Mouse (Mus musculus) myocyte (in vitro differentiated cells): Measurements from ENCODE around the gene Klhdc3. TPM values are rescaled to one million over a fixed set of nuclear protein-coding genes. Genes with fewer than 3 reads are reported as not detected.

Source experiments
- H3K27me3 ChIP-seq: one replicate; pipeline ENCODE4 v1.6.1; 2011; ENCODE audit not compliant: control insufficient read depth, insufficient read depth, insufficient read length
- H3K36me3 ChIP-seq: one replicate; pipeline ENCODE4 v1.6.1; 2011; ENCODE audit not compliant: control insufficient read depth, insufficient read depth
- H3K4me2 ChIP-seq: one replicate; pipeline ENCODE4 v1.6.1; 2011; ENCODE audit warnings: low read depth, control low read depth
- H3K4me3 ChIP-seq: one replicate; pipeline ENCODE4 v1.5.1; 2011; ENCODE audit warnings: mild to moderate bottlenecking, control low read depth, moderate library complexity
- H3K79me2 ChIP-seq: one replicate; pipeline ENCODE4 v1.6.1; 2011; ENCODE audit not compliant: control insufficient read depth, insufficient read depth
- H3ac ChIP-seq: one replicate; pipeline ENCODE4 v1.6.1; 2011; ENCODE audit not compliant: control insufficient read depth, insufficient read length
- CEBPB ChIP-seq: IDR thresholded peaks from 2 replicates; pipeline ENCODE4 v1.6.1; 2011; ENCODE audit warnings: mild to moderate bottlenecking, moderate library complexity; ENCODE audit not compliant: poor library complexity, insufficient read depth, severe bottlenecking
- E2F4 ChIP-seq: IDR thresholded peaks from one replicate; pipeline ENCODE4 v1.6.1; 2011; ENCODE audit warnings: mild to moderate bottlenecking, control low read depth, moderate library complexity; ENCODE audit not compliant: insufficient read depth
- MAX ChIP-seq: IDR thresholded peaks from one replicate; pipeline ENCODE4 v1.6.1; 2011; ENCODE audit warnings: low read depth, mild to moderate bottlenecking, control low read depth
- MYOD1 ChIP-seq, 3 experiments: IDR thresholded peaks; one replicate each; pipeline ENCODE4 v1.6.1; 2011; ENCODE audit warnings: control low read depth in 2 of 3, low read depth in 2 of 3, mild to moderate bottlenecking in 2 of 3, moderate library complexity in 1 of 3; ENCODE audit not compliant: insufficient read length in 2 of 3, control insufficient read depth in 1 of 3
- MYOG ChIP-seq, 3 experiments: IDR thresholded peaks; one replicate each; pipeline ENCODE4 v1.6.1; 2011; ENCODE audit warnings: control low read depth in 2 of 3, low read depth in 2 of 3, mild to moderate bottlenecking in 2 of 3; ENCODE audit not compliant: insufficient read length in 2 of 3, control insufficient read depth in 1 of 3, insufficient read depth in 1 of 3
- POLR2A ChIP-seq: IDR thresholded peaks from one replicate; pipeline ENCODE4 v1.6.1; 2011; ENCODE audit warnings: low read depth, mild to moderate bottlenecking, control low read depth, moderate library complexity; ENCODE audit not compliant: insufficient read length
- POLR2AphosphoS2 ChIP-seq: IDR thresholded peaks from one replicate; pipeline ENCODE4 v1.6.1; 2011; ENCODE audit warnings: low read depth, control low read depth; ENCODE audit not compliant: insufficient read length
- REST ChIP-seq: IDR thresholded peaks from one replicate; pipeline ENCODE4 v1.6.1; 2011; ENCODE audit warnings: mild to moderate bottlenecking, control low read depth, moderate library complexity; ENCODE audit not compliant: insufficient read depth, insufficient read length
- SRF ChIP-seq: IDR thresholded peaks from one replicate; pipeline ENCODE4 v1.6.1; 2011; ENCODE audit warnings: low read depth; ENCODE audit not compliant: control insufficient read depth, insufficient read length
- TCF12 ChIP-seq: IDR thresholded peaks from one replicate; pipeline ENCODE4 v1.6.1; 2011; ENCODE audit warnings: mild to moderate bottlenecking, control low read depth; ENCODE audit not compliant: poor library complexity, insufficient read depth, severe bottlenecking
- TCF3 ChIP-seq: IDR thresholded peaks from one replicate; pipeline ENCODE4 v1.6.1; 2011; ENCODE audit warnings: low read depth, control low read depth; ENCODE audit not compliant: insufficient read length
- USF1 ChIP-seq: IDR thresholded peaks from one replicate; pipeline ENCODE4 v1.6.1; 2011; ENCODE audit warnings: low read depth, mild to moderate bottlenecking, control low read depth, moderate library complexity
- polyA plus RNA-seq: library from polyadenylated mRNA; unstranded; fragments of >200 nt; fragmentation: generic; extraction: Trizol; gene quantifications from one replicate; pipeline ENCODE4 v1.2.1, GENCODE M21; 2012; ENCODE audit warnings: missing spikeins

The Klhdc3 gene
- polyA plus RNA-seq, 1 experiment, result 128 TPM

DNA sequence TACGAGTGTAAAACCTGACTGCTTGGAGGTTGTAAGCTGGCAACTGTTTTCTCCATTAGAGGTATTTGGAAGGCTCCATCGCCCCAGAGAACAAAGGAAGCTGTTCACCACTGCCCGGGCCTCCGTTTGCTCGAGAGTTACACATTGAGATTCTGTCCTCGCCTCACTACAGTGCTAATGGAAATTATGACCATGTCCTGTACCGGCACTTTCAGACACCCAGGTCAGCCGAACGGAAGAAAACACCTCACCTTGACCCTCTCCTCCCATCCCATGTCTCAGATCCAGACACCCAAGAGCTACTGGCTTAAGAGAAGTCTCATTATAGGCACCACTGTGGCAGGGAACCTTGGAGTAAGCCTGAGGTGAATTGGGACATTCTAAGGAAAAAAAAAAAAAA lies 33.1 kb upstream of the Klhdc3 start:
- TF ChIP-seq CEBPB, result no peak
- no peak for TF ChIP-seq TCF3
- TF ChIP-seq E2F4, result no peak
- no peak for TF ChIP-seq SRF
- no peak for TF ChIP-seq REST
- TF ChIP-seq POLR2AphosphoS2, result no peak
- no peak for TF ChIP-seq POLR2A
- no peak for TF ChIP-seq USF1
- no peak for TF ChIP-seq MYOD1 (IDR thresholded peaks at IDR 0.05; ENCODE audit: control insufficient read depth in 1 of 3, insufficient read length in 2 of 3, low read depth in 2 of 3)
- no peak for TF ChIP-seq MYOG (IDR thresholded peaks at IDR 0.05; ENCODE audit: control insufficient read depth in 1 of 3, insufficient read depth in 1 of 3, insufficient read length in 2 of 3, low read depth in 2 of 3)
- no peak for TF ChIP-seq MAX
- no peak for TF ChIP-seq TCF12

DNA sequence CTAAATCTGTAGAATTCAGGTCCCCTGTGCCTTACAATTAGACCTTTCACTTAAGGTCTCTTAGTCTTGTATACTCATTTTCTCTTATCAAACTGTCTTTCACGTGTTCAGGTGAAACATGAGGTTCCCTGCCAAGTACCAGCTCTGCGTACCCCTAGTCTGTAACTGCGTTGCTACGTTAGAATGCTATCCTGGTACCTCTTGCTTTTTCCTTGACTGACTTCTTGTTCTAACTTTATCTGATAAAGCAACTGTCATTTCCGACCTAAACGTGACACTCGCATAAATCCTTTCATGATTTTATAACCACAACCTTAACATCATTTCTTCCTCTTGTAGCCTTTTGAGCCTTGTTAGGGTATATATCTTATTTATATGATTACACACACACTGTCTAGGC lies 31.7 kb upstream of the Klhdc3 start:
- Histone ChIP-seq H3ac (peak overlapping the region; percentile 88), H3K36me3 (peaks cover 12% of the 10 kb centered on the region)
- TF ChIP-seq MYOG (IDR thresholded peaks at IDR 0.05; ENCODE audit: control insufficient read depth in 1 of 3, insufficient read depth in 1 of 3, insufficient read length in 2 of 3, low read depth in 2 of 3), result no peak
- no peak for TF ChIP-seq REST
- no peak for TF ChIP-seq SRF
- no peak for TF ChIP-seq E2F4
- no peak for TF ChIP-seq MAX
- TF ChIP-seq TCF12, result no peak
- TF ChIP-seq TCF3, result no peak
- TF ChIP-seq POLR2AphosphoS2, result no peak
- TF ChIP-seq MYOD1 (IDR thresholded peaks at IDR 0.05; ENCODE audit: control insufficient read depth in 1 of 3, insufficient read length in 2 of 3, low read depth in 2 of 3), result no peak
- no peak for TF ChIP-seq POLR2A
- no peak for TF ChIP-seq USF1
- no peak for TF ChIP-seq CEBPB

More for the DNA sequence above, 33.1 kb upstream of the Klhdc3 start:
- Histone ChIP-seq H3K27me3 (no peaks in the 10 kb centered on the region), H3K4me2 (no peak overlapping the region), H3K79me2 (peaks cover 19% of the 10 kb centered on the region), H3K36me3 (peaks cover 12% of the 10 kb centered on the region), H3K4me3 (no peak overlapping the region), H3ac (no peak overlapping the region)

DNA sequence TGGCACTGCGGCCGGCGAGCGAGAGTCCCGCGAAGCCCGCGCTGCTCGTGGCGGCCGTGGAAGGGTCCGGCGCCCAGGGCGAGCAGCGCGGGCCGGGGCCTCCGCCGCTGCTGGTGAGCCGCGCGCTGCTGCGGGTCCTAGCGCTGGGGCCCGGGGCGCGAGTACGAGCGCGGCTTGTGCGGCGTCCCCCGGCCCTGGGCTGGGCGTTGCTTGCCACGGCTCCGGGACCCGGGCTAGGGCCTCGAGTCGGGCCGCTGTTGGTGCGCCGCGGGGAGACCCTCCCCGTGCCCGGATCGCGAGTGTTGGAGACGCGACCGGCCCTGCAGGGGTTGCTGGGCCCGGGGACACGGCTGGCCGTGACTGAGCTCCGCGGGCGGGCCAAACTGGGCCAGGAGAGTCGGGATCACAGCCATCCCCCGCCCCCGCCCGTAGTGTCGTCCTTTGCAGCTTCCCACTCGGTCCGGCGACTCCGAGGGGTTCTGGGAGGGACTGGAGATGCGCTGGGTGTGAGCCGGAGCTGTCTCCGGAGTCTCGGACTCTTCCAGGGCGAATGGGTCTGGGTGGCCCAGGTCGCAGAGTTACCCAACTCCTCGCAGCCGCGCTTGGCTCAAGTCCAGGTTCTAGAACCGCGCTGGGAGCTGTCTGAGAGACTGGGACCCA lies 31.0 kb upstream of the Klhdc3 start:
- peak overlapping the region; percentile 54 for H3K4me3 ChIP-seq
- H3ac ChIP-seq, result peak overlapping the region; percentile 88
- TF ChIP-seq E2F4 (no peak), TCF12 (no peak), CEBPB (no peak), REST (no peak), SRF (no peak), USF1 (no peak), POLR2A (no peak), POLR2AphosphoS2 (no peak), MAX (no peak)
- peaks cover 12% of the 10 kb centered on the region for H3K36me3 ChIP-seq
- H3K27me3 ChIP-seq, result no peaks in the 10 kb centered on the region
- peaks cover 19% of the 10 kb centered on the region for H3K79me2 ChIP-seq
- H3K4me2 ChIP-seq, result peak overlapping the region; percentile 93

More for the DNA sequence above, 31.7 kb upstream of the Klhdc3 start:
- Histone ChIP-seq H3K27me3 (no peaks in the 10 kb centered on the region), H3K4me2 (peak overlapping the region; percentile 93), H3K4me3 (peak overlapping the region; percentile 54), H3K79me2 (peaks cover 19% of the 10 kb centered on the region)

DNA sequence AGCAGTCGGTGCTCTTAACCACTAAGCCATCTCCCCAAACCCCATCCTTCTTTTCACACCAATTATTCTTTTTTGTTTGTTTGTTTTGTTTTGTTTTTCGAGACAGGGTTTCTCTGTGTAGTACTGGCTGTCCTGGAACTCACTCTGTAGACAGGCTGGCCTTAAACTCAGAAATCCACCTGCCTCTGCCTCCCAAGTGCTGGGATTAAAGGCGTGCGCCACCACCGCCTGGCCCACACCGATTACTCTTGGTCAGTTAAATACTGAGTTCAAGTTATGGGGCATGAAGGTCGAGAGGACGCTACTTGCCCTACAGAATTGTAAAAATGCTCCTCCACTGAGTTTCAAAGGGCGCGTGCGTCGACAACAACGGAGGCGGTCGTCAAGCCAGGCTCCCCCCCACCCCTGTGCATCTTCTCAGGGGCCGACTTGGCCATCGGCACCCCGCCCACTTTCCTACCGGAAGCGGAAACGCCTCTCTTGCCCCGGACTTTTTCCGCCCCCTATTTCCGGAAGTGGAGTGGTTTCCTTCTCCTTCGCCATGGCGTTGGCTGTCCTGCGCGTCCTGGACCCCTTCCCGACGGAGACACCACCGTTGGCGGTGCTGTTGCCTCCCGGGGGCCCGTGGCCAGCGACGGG lies 30.4 kb upstream of the Klhdc3 start, which contains the start of gene Pex6:
Gene Pex6 (plus strand): TSS at position 505 of the 639 bp plus-strand sequence.
- TF ChIP-seq USF1 (no peak), TCF12 (no peak), TCF3 (no peak), POLR2AphosphoS2 (peak; percentile 75), POLR2A (peak; percentile 82)
- H3K36me3 ChIP-seq, result peaks cover 12% of the 10 kb centered on the region
- peak within 1 kb of the TSS; percentile 54 for H3K4me3 ChIP-seq
- no peaks in the 10 kb centered on the region for H3K27me3 ChIP-seq
- peaks cover 19% of the 10 kb centered on the region for H3K79me2 ChIP-seq
- H3ac ChIP-seq, result peak within 1 kb of the TSS; percentile 88
- H3K4me2 ChIP-seq, result peak within 1 kb of the TSS; percentile 93
